Mouse (Mus musculus) ES-E14 (cell line): ENCODE results near the gene Dok4. TPM values are rescaled to one million over a fixed set of nuclear protein-coding genes. Genes with fewer than 3 reads are reported as not detected.

Experiments used
- DNase-seq: peaks from one replicate; pipeline ENCODE4 v3.0.0-alpha.2; 2013; ENCODE audit warnings: low read depth, low spot score
- H3K27ac ChIP-seq: 2 replicates; pipeline ENCODE4 v1.5.1; 2012; ENCODE audit warnings: low read depth, mild to moderate bottlenecking, low read length, moderate library complexity, mixed read lengths; ENCODE audit not compliant: poor library complexity, insufficient read depth, severe bottlenecking
- H3K36me3 ChIP-seq: 2 replicates; pipeline ENCODE4 v1.6.1; 2012; ENCODE audit warnings: mild to moderate bottlenecking, low read length, moderate library complexity, mixed read lengths; ENCODE audit not compliant: control insufficient read depth, poor library complexity, insufficient read depth, severe bottlenecking
- H3K4me1 ChIP-seq, 2 experiments: fragments of 150-350 bp in 1 of 2; sonication (generic) in 1 of 2; 2 replicates each; pipeline ENCODE4 v1.6.1; 2012; ENCODE audit warnings: low read length in 2 of 2, mild to moderate bottlenecking in 1 of 2, mixed read lengths in 1 of 2; ENCODE audit not compliant: control insufficient read depth in 2 of 2, insufficient read depth in 2 of 2, poor library complexity in 1 of 2
- H3K4me3 ChIP-seq, 2 experiments: fragments of 150-350 bp in 1 of 2; sonication (generic) in 1 of 2; 2 replicates each; pipeline ENCODE4 v1.5.1; 2012; ENCODE audit warnings: low read length in 2 of 2, low read depth in 1 of 2, mild to moderate bottlenecking in 1 of 2, mixed read lengths in 1 of 2; ENCODE audit not compliant: insufficient read depth in 1 of 2, poor library complexity in 1 of 2, severe bottlenecking in 1 of 2
- H3K9ac ChIP-seq: 2 replicates; pipeline ENCODE4 v1.6.1; 2012; ENCODE audit warnings: low read depth, mild to moderate bottlenecking, low read length, mixed read lengths; ENCODE audit not compliant: poor library complexity, insufficient read depth, severe bottlenecking
- H3K9me3 ChIP-seq: fragments of 150-350 bp; sonication (generic); 2 replicates; pipeline ENCODE4 v1.6.1; 2012; ENCODE audit warnings: low read depth, mild to moderate bottlenecking, low read length; ENCODE audit not compliant: control insufficient read depth, insufficient read depth
- CHD2 ChIP-seq: IDR thresholded peaks from 2 replicates; pipeline ENCODE4 v1.6.1; 2014; ENCODE audit warnings: mild to moderate bottlenecking, low read depth, low read length, inconsistent platforms
- HCFC1 ChIP-seq: IDR thresholded peaks from 2 replicates; pipeline ENCODE4 v1.6.1; 2012; ENCODE audit warnings: low read length, inconsistent platforms, borderline replicate concordance; ENCODE audit not compliant: insufficient read depth
- MAFK ChIP-seq: IDR thresholded peaks from 2 replicates; pipeline ENCODE4 v1.6.1; 2014; ENCODE audit warnings: mild to moderate bottlenecking, low read depth, low read length, inconsistent platforms; ENCODE audit not compliant: insufficient read depth
- ZC3H11A ChIP-seq: IDR thresholded peaks from 2 replicates; pipeline ENCODE4 v1.6.1; 2012; ENCODE audit warnings: low read depth, mild to moderate bottlenecking, inconsistent platforms, low read length, borderline replicate concordance
- ZNF384 ChIP-seq: IDR thresholded peaks from 2 replicates; pipeline ENCODE4 v1.6.1; 2012; ENCODE audit warnings: low read depth, low read length, inconsistent platforms
- in situ Hi-C, 2 experiments: fragments of 600-800 bp; cut with MboI; formaldehyde crosslinking; loops; one replicate each; pipeline ENCODE4 v1.15.1; 2025; ENCODE audit warnings: low sequenced_read_pairs in 2 of 2, inconsistent platforms in 1 of 2; ENCODE audit not compliant: unreplicated experiment in 2 of 2
- total RNA-seq: library from RNA; depleted of rRNA; stranded (reverse); fragments of 300-350 nt; gene quantifications from 2 replicates; pipeline ENCODE4 v1.2.3, GENCODE M21; 2012

Gene Dok4
- total RNA-seq, 1 experiment = 4.9 TPM

- peaks cover 62% of the 10 kb centered on the region for H3K36me3 ChIP-seq
- no peak overlapping the region for H3K9ac ChIP-seq
- in situ Hi-C loops = no loop called here
- no peak overlapping the region for H3K4me3 ChIP-seq
- TF ChIP-seq CHD2 (no peak), ZC3H11A (no peak), ZNF384 (no peak), MAFK (no peak), HCFC1 (no peak)
- H3K27ac ChIP-seq = 0 out of 2 replicates have a peak overlapping the region, but pooled peaks have one; percentile 8
- DNase-seq = no peak
- H3K9me3 ChIP-seq = no peaks in the 10 kb centered on the region
- peaks cover 0 to 10% of the 10 kb centered on the region in 2 experiments; a peak in 1 of 4 replicates for H3K4me1 ChIP-seq
These were observed 51.0 kb downstream of the Dok4 start for GRCm38 (mm10) chr8:94825170-94825569.

GRCm38 (mm10) chr8:94822637-94823560 is 53.2 kb downstream of the Dok4 start:
- in situ Hi-C loops = no loop called here
- TF ChIP-seq MAFK (peak; percentile 100), CHD2 (no peak)
- peaks cover 48% of the 10 kb centered on the region for H3K36me3 ChIP-seq

GRCm38 (mm10) chr8:94821381-94821780 is 54.7 kb downstream of the Dok4 start:
- Histone ChIP-seq H3K9ac (no peak overlapping the region), H3K27ac (no peak overlapping the region), H3K36me3 (peaks cover 42% of the 10 kb centered on the region), H3K9me3 (no peaks in the 10 kb centered on the region), H3K4me1 (peaks cover 0 to 10% of the 10 kb centered on the region in 2 experiments; a peak in 1 of 4 replicates), H3K4me3 (no peak overlapping the region)
- TF ChIP-seq MAFK (no peak), HCFC1 (no peak), ZC3H11A (no peak), ZNF384 (no peak), CHD2 (no peak)
- in situ Hi-C loops = no loop called here
- no peak for DNase-seq

More at GRCm38 (mm10) chr8:94822637-94823560, 53.2 kb downstream of the Dok4 start:
- H3K9ac ChIP-seq = no peak overlapping the region
- H3K4me1 ChIP-seq = peaks cover 0 to 10% of the 10 kb centered on the region in 2 experiments; a peak in 1 of 4 replicates
- peak; percentile 58 for DNase-seq
- H3K27ac ChIP-seq = 0 out of 2 replicates have a peak overlapping the region, but pooled peaks have one; percentile 7
- no peak overlapping the region for H3K4me3 ChIP-seq
- H3K9me3 ChIP-seq = no peaks in the 10 kb centered on the region

GRCm38 (mm10) chr8:94820553-94820952 is 55.6 kb downstream of the Dok4 start:
- Histone ChIP-seq H3K9ac (no peak overlapping the region), H3K4me3 (no peak overlapping the region), H3K36me3 (peaks cover 40% of the 10 kb centered on the region), H3K9me3 (no peaks in the 10 kb centered on the region), H3K4me1 (peaks cover 0 to 10% of the 10 kb centered on the region in 2 experiments; a peak in 1 of 4 replicates), H3K27ac (no peak overlapping the region)
- TF ChIP-seq CHD2 = no peak
- no peak for TF ChIP-seq ZNF384
- TF ChIP-seq ZC3H11A = no peak
- no peak for TF ChIP-seq MAFK
- TF ChIP-seq HCFC1 = no peak
- in situ Hi-C loops = no loop called here
- no peak for DNase-seq
